Mouse (Mus musculus) midbrain, embryonic 14.5 days (tissue): ENCODE results near the gene Arhgap25. TPM values are rescaled to one million over a fixed set of nuclear protein-coding genes. Genes with fewer than 3 reads are reported as not detected.

Source experiments
- ATAC-seq: fragments of 200-750 bp; cut with Nextera tagmentation; 2 replicates; pipeline ENCODE4 v1.8.0; 2017; ENCODE audit warnings: moderate number of reproducible peaks, moderate library complexity; ENCODE audit not compliant: low FRiP score, low TSS enrichment
- DNase-seq: peaks from one replicate; pipeline ENCODE4 v3.0.0-alpha.2; 2015
- H3K27ac ChIP-seq: fragments of 300-500 bp; sonication (generic); replicated peaks from 2 replicates; pipeline ENCODE4 v1.5.1; 2014; ENCODE audit warnings: mild to moderate bottlenecking, low read depth, low read length, moderate library complexity
- H3K27me3 ChIP-seq: fragments of 300-500 bp; sonication (generic); 2 replicates; pipeline ENCODE4 v1.6.1; 2014; ENCODE audit warnings: low read length, control low read depth, mixed read lengths; ENCODE audit not compliant: control insufficient read depth, insufficient read depth
- H3K36me3 ChIP-seq: fragments of 300-500 bp; sonication (generic); 2 replicates; pipeline ENCODE4 v1.6.1; 2014; ENCODE audit warnings: low read length, control low read depth; ENCODE audit not compliant: control insufficient read depth, insufficient read depth
- H3K4me1 ChIP-seq: fragments of 300-500 bp; sonication (generic); 2 replicates; pipeline ENCODE4 v1.6.1; 2014; ENCODE audit warnings: mild to moderate bottlenecking, antibody characterized with exemption, low read length, control low read depth; ENCODE audit not compliant: control insufficient read depth, insufficient read depth
- H3K4me2 ChIP-seq: fragments of 300-500 bp; sonication (generic); 2 replicates; pipeline ENCODE4 v1.6.1; 2014; ENCODE audit warnings: mild to moderate bottlenecking, low read length, moderate library complexity
- H3K4me3 ChIP-seq: fragments of 300-500 bp; sonication (generic); replicated peaks from 2 replicates; pipeline ENCODE4 v1.5.1; 2014; ENCODE audit warnings: low read depth, low read length
- H3K9ac ChIP-seq: fragments of 300-500 bp; sonication (generic); replicated peaks from 2 replicates; pipeline ENCODE4 v1.6.1; 2014; ENCODE audit warnings: mild to moderate bottlenecking, low read length, moderate library complexity
- H3K9me3 ChIP-seq: fragments of 300-500 bp; sonication (generic); 2 replicates; pipeline ENCODE4 v1.6.1; 2016; ENCODE audit warnings: low read length, control low read depth, mixed read lengths; ENCODE audit not compliant: control insufficient read depth
- WGBS: fragments of 180-500 bp; shearing (Covaris S2); extraction: QIAGEN DNeasy Blood & Tissue Kit; methylation state at CpG from one replicate; pipeline ENCODE4 v1.1.7; 2014; 5-methylcytosine and 5-hydroxymethylcytosine counted together
- polyA plus RNA-seq: library from polyadenylated mRNA; unstranded; fragments of >200 nt; fragmentation: Nextera tagmentation; extraction: Ambion mirVana; gene quantifications from 2 replicates; pipeline ENCODE4 v1.2.1, GENCODE M21; 2014

Arhgap25 gene
- polyA plus RNA-seq, 1 experiment from 2014 or later, result 2.4 TPM

DNA sequence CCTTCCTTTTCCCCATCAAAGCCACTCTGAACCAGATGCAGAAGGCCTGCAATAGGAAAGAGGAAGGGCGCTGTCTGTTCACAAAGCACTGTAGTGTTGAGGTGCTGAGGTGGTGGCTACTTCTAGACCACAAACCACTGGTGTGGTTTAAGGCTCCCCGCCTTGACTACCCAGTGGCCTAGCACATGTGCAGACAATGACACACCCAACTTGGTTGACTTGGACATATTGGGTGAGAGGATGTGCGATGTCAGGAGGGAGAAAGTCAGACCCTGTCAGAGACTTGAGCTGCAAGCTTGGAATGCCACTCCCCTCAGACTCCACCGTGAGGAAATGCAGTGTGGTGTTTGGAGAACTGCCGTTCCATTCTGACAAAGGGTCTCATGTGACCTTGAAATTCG, 8.1 kb upstream of the Arhgap25 start:
- Histone ChIP-seq H3K27ac (no peak overlapping the region), H3K36me3 (no peaks in the 10 kb centered on the region), H3K9me3 (peaks cover 2% of the 10 kb centered on the region), H3K4me2 (no peak overlapping the region), H3K27me3 (0 out of 2 replicates have a peak, but pooled peaks cover 3% of the 10 kb centered on the region), H3K4me3 (no peak overlapping the region), H3K9ac (no peak overlapping the region), H3K4me1 (no peaks in the 10 kb centered on the region)
- no peak for DNase-seq
- ATAC-seq, result no peak
- WGBS, result 95% methylated on average over 6 of the region's 6 CpGs

DNA sequence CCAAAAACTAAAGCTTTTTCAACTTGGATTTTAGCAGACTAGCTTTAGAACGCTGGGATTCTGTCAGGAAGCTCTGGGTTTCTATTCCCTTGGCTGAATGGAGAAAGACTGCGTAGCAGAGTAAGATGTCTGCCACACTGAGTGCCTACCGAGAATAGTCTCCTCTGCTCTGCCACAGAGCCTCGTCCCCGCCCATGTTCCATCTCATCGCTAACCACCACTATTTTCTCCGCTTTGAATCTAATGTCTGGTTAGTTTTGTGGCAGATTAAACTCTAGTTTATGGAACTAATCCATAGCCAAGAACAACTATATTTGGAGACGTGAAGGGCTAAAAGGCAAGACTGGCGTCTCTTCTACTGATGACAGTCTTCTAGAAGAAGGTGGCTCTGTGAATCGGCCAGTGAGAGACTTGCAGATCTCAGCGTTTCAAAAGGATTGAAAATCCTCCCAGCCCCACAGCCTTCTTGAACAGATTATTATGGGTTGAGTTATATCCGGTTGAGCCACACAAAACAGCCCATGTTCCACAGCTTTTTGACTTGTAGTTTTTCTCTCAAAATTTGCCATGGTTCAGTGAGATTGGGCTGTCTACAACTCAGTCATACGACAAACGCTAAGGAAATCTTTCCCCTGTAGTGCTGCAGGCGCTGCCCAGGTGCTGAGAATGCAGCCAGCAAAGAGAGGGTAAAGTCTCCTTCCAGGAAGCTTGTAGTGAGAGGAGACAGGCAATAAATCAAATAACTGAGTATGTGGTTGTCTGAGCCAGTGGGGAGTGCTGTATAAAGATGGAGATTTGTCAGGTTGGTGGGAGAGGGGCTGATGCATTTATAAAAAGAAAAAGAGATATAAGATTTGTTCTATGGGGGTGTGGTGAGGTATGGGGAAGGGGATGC, 5.6 kb upstream of the Arhgap25 start:
- Histone ChIP-seq H3K4me1 (no peaks in the 10 kb centered on the region), H3K9me3 (no peaks in the 10 kb centered on the region), H3K4me2 (no peak overlapping the region), H3K4me3 (no peak overlapping the region), H3K27me3 (no peaks in the 10 kb centered on the region), H3K36me3 (no peaks in the 10 kb centered on the region), H3K27ac (no peak overlapping the region), H3K9ac (no peak overlapping the region)
- ATAC-seq (no peak), DNase-seq (no peak)
- WGBS, result 76% methylated on average over 15 of the region's 15 CpGs

DNA sequence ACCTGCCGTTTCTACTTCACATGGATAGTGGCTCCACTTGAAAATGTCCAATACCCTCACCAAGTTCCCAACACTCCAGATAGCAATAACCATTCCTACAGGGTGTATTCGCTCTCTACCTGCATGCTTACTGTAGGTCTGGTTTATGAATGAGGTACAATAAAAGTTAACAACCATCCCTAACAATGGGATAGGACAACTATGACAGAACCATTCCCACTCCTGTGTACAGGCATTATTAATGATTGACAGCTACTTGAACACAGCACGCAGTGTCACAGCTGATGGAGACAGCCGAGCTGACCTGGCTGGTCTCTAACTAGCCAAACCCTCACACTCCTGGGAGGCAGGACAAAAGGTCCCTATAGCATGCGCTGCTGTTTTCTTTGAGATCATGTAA, 4.6 kb upstream of the Arhgap25 start:
- H3K9me3 ChIP-seq, result no peaks in the 10 kb centered on the region
- no peak overlapping the region for H3K9ac ChIP-seq
- H3K36me3 ChIP-seq, result no peaks in the 10 kb centered on the region
- no peaks in the 10 kb centered on the region for H3K27me3 ChIP-seq
- H3K4me1 ChIP-seq, result no peaks in the 10 kb centered on the region
- ATAC-seq (no peak), DNase-seq (no peak)
- 80% methylated on average over 5 of the region's 5 CpGs for WGBS
- no peak overlapping the region for H3K4me2 ChIP-seq
- no peak overlapping the region for H3K27ac ChIP-seq
- no peak overlapping the region for H3K4me3 ChIP-seq

DNA sequence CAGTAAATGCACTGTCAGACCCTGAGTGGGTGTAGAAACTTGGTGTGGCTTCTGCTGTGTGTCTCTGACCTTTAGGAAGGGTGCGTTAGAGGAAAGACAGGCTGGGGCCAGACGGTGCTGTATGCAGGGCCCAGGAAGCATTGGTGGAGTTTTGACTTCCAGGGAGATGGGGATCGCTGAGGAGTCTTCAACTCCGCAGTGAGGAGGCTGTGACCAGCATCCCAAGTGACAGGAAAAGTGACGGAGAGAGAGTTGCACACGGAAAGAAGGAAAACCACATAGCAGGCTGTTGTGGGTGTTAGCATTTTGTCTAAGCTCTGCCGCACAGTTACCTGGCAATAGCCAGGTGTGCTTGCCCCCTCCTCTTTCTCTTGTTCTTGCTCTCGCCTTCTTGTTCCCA, 3.2 kb upstream of the Arhgap25 start:
- H3K4me1 ChIP-seq, result no peaks in the 10 kb centered on the region
- no peak overlapping the region for H3K4me2 ChIP-seq
- H3K9ac ChIP-seq, result no peak overlapping the region
- no peaks in the 10 kb centered on the region for H3K9me3 ChIP-seq
- WGBS, result 70% methylated on average over 8 of the region's 8 CpGs
- DNase-seq (no peak), ATAC-seq (no peak)
- H3K27ac ChIP-seq, result no peak overlapping the region
- no peaks in the 10 kb centered on the region for H3K36me3 ChIP-seq
- no peaks in the 10 kb centered on the region for H3K27me3 ChIP-seq
- no peak overlapping the region for H3K4me3 ChIP-seq

DNA sequence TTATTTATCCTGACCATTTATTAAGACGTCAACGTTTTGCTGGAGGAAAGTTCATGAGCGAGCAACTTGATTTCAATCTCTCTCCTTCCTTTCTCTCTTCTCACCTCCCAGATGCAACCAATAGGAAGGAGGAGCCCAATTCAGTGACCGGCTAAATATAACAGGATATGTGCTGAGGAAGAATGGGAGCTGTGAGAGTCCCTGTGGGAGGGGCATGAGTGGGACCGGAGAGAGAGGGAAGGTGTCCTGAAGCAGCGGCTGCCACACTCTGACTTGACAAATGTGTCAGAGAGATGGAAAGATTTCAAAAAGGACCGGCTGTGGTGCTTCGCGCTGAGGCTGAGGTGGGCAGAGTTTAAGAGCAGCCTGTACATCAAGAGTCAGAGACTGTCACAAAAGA, 2.6 kb upstream of the Arhgap25 start:
- no peaks in the 10 kb centered on the region for H3K9me3 ChIP-seq
- 73% methylated on average over 9 of the region's 9 CpGs for WGBS
- H3K4me2 ChIP-seq, result no peak overlapping the region
- H3K36me3 ChIP-seq, result no peaks in the 10 kb centered on the region
- DNase-seq (no peak), ATAC-seq (no peak)
- no peak overlapping the region for H3K9ac ChIP-seq
- no peaks in the 10 kb centered on the region for H3K27me3 ChIP-seq
- no peaks in the 10 kb centered on the region for H3K4me1 ChIP-seq
- no peak overlapping the region for H3K27ac ChIP-seq
- H3K4me3 ChIP-seq, result no peak overlapping the region

DNA sequence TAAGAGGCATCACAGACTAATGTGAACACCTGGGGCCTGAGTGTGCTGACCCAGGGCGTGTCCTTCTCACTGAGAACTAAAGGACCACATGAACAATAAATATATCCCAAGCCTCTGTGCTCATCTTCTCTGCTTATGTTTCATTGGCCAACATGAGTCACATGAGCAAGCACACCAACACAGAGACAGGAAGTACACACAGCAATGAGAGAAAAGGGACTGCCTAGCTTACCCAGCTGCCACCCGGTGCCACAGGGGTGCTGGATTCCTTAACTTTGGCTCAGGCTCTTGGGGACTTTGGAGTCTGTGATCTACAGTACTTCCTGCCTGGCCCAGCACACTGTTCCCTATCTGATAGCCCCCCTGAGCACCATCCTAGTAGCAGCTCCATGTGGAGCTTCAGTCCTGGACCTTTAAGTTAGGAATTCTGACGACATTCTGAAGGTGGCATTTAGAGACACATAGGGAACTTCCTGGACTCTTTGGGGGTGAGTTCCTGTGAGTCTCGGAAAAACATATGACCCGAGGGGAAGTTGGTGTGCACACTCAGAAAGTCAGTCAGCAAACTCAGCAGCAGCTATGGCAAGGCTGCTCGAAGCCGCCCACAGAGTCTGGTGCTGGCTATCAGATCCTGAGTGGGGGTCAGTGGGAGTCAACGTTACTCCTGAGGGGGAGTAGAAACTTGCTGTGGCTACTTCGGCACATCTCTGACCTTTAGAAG, 2.0 kb upstream of the Arhgap25 start:
- no peak for DNase-seq

DNA sequence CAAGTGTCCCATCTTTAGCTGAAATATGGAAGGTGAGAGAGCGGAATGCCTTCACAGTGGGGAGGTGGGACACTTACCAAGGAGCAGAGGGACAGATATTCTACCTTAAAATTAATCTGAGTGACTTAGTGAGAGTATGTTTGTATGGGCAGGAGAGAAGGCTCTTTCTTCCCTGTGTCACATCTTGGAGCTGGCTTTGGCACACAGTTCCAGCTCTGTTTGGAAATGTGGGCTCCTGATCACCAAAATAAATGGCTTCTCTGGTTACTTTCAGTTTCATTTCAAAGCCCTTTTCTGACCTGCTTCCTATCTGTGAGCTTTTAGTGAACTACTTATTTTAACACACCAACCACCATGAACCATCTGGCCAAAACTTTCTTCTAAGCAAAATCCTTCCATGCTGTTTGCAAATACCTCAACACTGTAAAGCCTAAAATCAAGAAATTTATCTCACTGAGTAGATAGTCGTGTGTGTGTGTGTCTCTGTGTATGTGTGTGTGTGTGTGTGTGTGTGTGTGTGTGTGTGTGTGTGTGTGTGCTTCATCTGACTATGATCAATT, 1.5 kb downstream of the Arhgap25 start:
- Histone ChIP-seq H3K9ac (no peak overlapping the region), H3K36me3 (no peaks in the 10 kb centered on the region), H3K27me3 (no peaks in the 10 kb centered on the region), H3K4me3 (no peak overlapping the region), H3K4me2 (no peak overlapping the region), H3K4me1 (no peaks in the 10 kb centered on the region), H3K27ac (no peak overlapping the region), H3K9me3 (no peaks in the 10 kb centered on the region)
- ATAC-seq (no peak), DNase-seq (no peak)
- WGBS, result 88% methylated on average over 2 of the region's 2 CpGs

More for the DNA sequence above, 2.0 kb upstream of the Arhgap25 start:
- no peak overlapping the region for H3K9ac ChIP-seq
- no peak overlapping the region for H3K27ac ChIP-seq
- H3K27me3 ChIP-seq, result no peaks in the 10 kb centered on the region
- no peak for ATAC-seq
- 87% methylated on average over 9 of the region's 9 CpGs for WGBS
- no peak overlapping the region for H3K4me3 ChIP-seq
- H3K9me3 ChIP-seq, result no peaks in the 10 kb centered on the region
- no peaks in the 10 kb centered on the region for H3K4me1 ChIP-seq
- H3K36me3 ChIP-seq, result no peaks in the 10 kb centered on the region
- H3K4me2 ChIP-seq, result no peak overlapping the region

DNA sequence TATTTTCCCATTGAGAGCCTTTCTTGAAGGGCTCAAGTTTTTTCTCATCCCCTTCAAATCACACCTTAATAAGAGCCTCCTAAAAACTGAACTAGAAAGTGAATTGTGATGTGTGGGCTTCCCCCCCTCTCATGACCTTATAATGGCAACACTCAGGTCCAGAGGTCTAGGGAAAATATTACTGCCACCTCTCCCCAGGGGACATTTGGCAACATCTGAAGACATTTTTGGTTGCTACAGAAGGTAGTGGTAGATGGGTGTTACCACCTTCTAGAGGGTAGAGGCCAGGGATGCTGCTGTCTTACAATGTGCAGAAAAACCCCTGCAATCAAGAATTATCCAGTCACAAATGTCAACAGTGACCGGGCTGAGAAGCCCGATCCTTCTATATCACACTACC, 2.7 kb downstream of the Arhgap25 start:
- DNase-seq (no peak), ATAC-seq (no peak)
- Histone ChIP-seq H3K9me3 (no peaks in the 10 kb centered on the region), H3K27ac (no peak overlapping the region), H3K4me2 (no peak overlapping the region), H3K9ac (no peak overlapping the region), H3K27me3 (no peaks in the 10 kb centered on the region), H3K36me3 (no peaks in the 10 kb centered on the region), H3K4me3 (no peak overlapping the region), H3K4me1 (no peaks in the 10 kb centered on the region)
- 90% methylated on average over 2 of the region's 2 CpGs for WGBS
